Mouse (Mus musculus) heart, embryonic 10.5 days (tissue): ENCODE results near the gene Cacybp. TPM values are rescaled to one million over a fixed set of nuclear protein-coding genes. Genes with fewer than 3 reads are reported as not detected.
A peak's percentile ranks its signal among the peaks of the same experiment; 100 is the strongest.

ENCODE experiments used
- DNase-seq: peaks from one replicate; pipeline ENCODE4 v3.0.0-alpha.2; 2017; ENCODE audit warnings: low spot score
- H3K27ac ChIP-seq: fragments of 300-500 bp; sonication (generic); 2 replicates; pipeline ENCODE4 v1.5.1; 2016; ENCODE audit warnings: mild to moderate bottlenecking
- H3K27me3 ChIP-seq: fragments of 300-500 bp; sonication (generic); 2 replicates; pipeline ENCODE4 v1.6.1; 2016; ENCODE audit warnings: mild to moderate bottlenecking; ENCODE audit not compliant: poor library complexity, insufficient read depth, severe bottlenecking
- H3K36me3 ChIP-seq: fragments of 300-500 bp; sonication (generic); 2 replicates; pipeline ENCODE4 v1.6.1; 2016; ENCODE audit warnings: mild to moderate bottlenecking, moderate library complexity
- H3K4me1 ChIP-seq: fragments of 300-500 bp; sonication (generic); 2 replicates; pipeline ENCODE4 v1.6.1; 2016; ENCODE audit warnings: mild to moderate bottlenecking
- H3K4me3 ChIP-seq: fragments of 300-500 bp; sonication (generic); 2 replicates; pipeline ENCODE4 v1.5.1; 2016; ENCODE audit warnings: mild to moderate bottlenecking, moderate library complexity
- H3K9me3 ChIP-seq: fragments of 300-500 bp; sonication (generic); 2 replicates; pipeline ENCODE4 v1.6.1; 2016; ENCODE audit warnings: mild to moderate bottlenecking, moderate library complexity
- WGBS: fragments of 180-500 bp; shearing (Covaris S2); methylation state at CpG from one replicate; pipeline ENCODE4 v1.1.7; 2016; 5-methylcytosine and 5-hydroxymethylcytosine counted together
- polyA plus RNA-seq: library from polyadenylated mRNA; unstranded; fragments of >200 nt; fragmentation: Nextera tagmentation; extraction: Ambion mirVana; gene quantifications from 2 replicates; pipeline ENCODE4 v1.2.1, GENCODE M21; 2016

Cacybp gene
- polyA plus RNA-seq, 1 experiment from 2014 or later, result 292 TPM

DNA sequence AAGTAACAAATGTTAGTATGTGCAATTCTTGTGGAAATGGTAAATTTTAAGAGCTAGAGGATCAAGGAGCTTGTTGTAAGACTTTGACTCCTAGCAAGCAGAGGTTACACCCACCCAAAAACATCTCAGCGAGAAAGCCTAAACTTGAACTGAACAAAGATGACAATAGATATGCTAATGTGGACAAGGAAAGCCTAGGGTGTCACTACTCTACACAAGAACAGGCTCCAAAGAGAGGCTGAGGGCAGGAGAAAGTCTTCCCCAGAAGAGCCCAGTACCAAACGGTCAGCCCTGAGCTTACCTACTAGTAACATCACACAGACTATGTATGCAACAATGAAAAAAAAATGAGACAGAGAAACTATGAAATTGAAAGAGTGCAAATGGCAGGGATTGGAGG, 2.8 kb downstream of the Cacybp start:
- H3K9me3 ChIP-seq, result no peaks in the 10 kb centered on the region
- H3K27ac ChIP-seq, result no peak overlapping the region
- H3K36me3 ChIP-seq, result peaks cover 32% of the 10 kb centered on the region
- no peak overlapping the region for H3K4me3 ChIP-seq
- H3K4me1 ChIP-seq, result peaks cover 6% of the 10 kb centered on the region
- WGBS, result 82% methylated on average over 2 of the region's 2 CpGs
- no peaks in the 10 kb centered on the region for H3K27me3 ChIP-seq
- DNase-seq, result no peak

DNA sequence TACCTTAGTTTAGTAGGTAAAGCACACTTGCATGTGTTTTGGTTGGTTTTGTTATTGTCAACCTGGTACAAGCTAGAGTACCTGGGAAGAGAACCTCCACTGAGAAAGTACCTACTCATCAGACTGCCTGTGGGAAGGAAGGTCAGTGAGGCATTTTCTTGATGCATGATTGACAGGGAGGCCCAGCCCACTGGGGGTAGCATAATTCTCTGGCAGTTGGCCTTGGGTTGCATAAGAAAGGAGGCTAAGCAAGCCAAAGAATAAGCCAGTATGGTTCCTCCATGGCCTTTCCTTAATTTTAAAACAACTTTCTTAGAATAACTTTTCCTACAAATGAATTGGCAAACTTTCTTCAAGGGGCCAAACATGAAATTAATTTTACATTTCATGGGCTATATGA, 7.2 kb downstream of the Cacybp start:
- H3K27ac ChIP-seq, result no peak overlapping the region
- H3K9me3 ChIP-seq, result no peaks in the 10 kb centered on the region
- H3K36me3 ChIP-seq, result peaks cover 75% of the 10 kb centered on the region
- H3K27me3 ChIP-seq, result no peaks in the 10 kb centered on the region
- no peak for DNase-seq
- H3K4me1 ChIP-seq, result no peaks in the 10 kb centered on the region
- H3K4me3 ChIP-seq, result no peak overlapping the region

DNA sequence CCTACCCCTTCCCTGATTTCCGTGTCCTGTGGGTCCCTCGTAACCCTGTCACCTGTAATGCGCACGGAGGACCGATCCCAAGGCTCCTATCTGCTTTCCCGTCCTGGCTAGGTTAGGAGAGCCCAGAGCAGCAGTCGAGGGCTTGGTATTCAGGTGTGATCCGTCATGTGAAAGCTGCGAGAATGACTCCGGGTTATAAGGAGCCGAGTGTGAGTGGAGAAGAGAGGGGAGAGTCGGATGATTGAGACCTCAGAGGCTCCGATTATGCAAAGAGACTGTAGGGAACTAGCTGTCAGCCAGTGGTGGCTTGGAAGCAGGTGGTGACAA, 17.4 kb downstream of the Cacybp start:
- WGBS, result under 1% methylated on average over 13 of the region's 13 CpGs
- DNase-seq, result no peak
- peak overlapping the region; percentile 97 for H3K4me3 ChIP-seq

DNA sequence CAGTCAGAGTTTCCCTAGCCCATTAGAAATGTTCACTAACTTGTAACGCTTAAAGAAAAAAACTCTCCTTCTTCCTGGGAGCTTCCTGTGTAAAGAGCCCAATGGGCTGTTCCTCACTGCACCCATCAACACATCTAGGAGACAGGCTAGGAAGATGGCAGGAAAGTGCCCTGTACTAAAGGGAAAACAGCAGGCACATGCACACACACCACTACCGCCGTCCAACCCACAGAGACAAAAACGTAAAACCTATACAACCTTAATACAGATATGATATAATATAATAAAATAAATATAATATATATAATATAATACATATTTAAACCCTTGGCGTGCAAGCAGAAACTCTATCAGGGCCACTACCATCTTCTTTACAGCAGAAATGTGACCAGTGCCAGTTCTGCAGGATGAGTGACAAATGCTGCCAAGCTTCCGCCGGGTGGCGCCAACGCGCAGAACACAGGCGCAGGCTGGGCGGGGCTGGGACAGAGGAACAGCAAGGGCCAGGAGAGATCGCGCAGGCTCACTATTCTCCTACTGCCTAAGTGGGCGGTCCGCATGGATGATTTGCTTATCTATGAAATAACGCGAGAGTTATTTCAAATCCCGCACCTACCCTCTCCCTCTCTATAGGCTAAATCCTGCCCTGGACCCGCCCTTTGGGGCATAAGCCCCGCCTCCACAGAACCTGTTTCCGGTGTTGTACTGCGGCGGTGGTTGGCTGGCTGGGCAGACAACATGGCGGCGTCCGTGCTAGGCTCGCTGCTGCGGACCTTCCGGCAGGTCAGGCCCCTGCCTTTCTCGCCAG, 17.9 kb downstream of the Cacybp start, which contains the start of gene Mrps14:
Gene Mrps14 (plus strand): TSS at position 687 of the 808 bp plus-strand sequence.
- WGBS, result 7% methylated on average over 31 of the region's 31 CpGs

More for the DNA sequence above, 17.4 kb downstream of the Cacybp start:
- no peaks in the 10 kb centered on the region for H3K27me3 ChIP-seq
- H3K36me3 ChIP-seq, result peaks cover 23% of the 10 kb centered on the region
- H3K4me1 ChIP-seq, result no peaks in the 10 kb centered on the region
- peak overlapping the region; percentile 95 for H3K27ac ChIP-seq
- H3K9me3 ChIP-seq, result no peaks in the 10 kb centered on the region

DNA sequence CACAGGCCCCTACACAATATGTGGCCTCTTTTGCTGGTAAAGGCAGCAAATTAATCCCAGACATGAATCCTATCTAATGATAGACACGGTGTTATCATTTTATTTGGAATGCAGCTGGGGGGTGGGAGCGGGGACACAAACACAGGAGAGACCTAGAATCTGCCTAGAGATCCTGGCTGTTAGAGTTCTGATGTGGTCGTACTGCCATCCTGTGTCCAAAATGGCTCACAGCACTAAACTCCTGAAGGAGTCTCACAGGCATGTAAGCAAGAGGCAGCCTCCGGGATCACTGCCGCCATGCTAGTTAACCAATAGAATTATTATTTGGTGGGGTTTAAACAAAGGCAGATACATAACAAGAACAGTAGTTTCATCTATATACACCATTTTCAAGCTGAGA, 28.2 kb downstream of the Cacybp start:
- WGBS, result 20% methylated on average over 5 of the region's 5 CpGs
- Histone ChIP-seq H3K4me3 (no peak overlapping the region), H3K9me3 (no peaks in the 10 kb centered on the region), H3K4me1 (no peaks in the 10 kb centered on the region), H3K36me3 (no peaks in the 10 kb centered on the region), H3K27ac (no peak overlapping the region), H3K27me3 (no peaks in the 10 kb centered on the region)
- DNase-seq, result no peak

More for the DNA sequence above, 17.9 kb downstream of the Cacybp start, which contains the start of gene Mrps14:
- Histone ChIP-seq H3K27ac (peak within 1 kb of the TSS; percentile 95), H3K4me3 (peak within 1 kb of the TSS; percentile 97), H3K4me1 (no peaks in the 10 kb centered on the region), H3K36me3 (peaks cover 18% of the 10 kb centered on the region), H3K27me3 (no peaks in the 10 kb centered on the region), H3K9me3 (no peaks in the 10 kb centered on the region)
- peak; percentile 99 for DNase-seq

DNA sequence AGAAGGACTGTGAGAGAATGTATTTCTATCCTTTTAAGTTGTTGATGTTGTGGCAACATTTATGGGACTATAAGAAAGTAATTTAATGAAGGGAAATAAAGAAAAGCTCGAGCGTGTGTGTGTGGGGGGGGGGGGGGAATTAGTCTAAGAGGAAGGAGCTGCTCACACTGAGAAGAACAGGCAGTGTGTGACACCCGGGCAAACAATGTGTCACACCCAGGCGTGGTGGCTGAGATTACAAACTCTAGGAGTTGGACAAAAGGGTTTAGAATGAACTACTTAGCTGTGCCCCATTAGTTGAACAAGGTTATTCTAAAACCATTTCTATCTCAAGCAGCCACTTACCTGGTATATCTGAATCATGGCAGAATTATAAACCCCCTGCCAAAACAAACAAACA, 31.5 kb downstream of the Cacybp start:
- H3K4me1 ChIP-seq, result no peaks in the 10 kb centered on the region

DNA sequence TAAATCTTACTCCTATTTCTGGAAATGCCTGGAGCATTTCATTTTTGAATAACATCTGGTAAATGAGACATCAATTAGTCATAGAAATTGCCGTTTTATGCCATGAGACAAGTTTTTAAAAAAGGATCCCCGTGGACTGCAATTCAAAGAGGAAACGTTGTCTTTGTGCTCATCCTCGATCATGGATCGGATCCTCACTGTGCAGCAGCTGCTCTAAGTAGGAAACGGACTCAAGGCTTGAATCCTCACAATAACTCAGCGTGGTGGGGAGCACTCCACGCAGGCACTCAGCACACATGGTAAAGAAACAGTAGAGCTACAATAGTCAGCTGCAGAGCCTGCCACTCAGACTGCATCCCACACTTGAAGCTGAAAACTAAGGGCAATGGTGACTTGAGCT, 35.8 kb downstream of the Cacybp start:
- Histone ChIP-seq H3K4me3 (no peak overlapping the region), H3K4me1 (no peaks in the 10 kb centered on the region), H3K9me3 (no peaks in the 10 kb centered on the region), H3K27ac (no peak overlapping the region), H3K27me3 (no peaks in the 10 kb centered on the region), H3K36me3 (no peaks in the 10 kb centered on the region)
- WGBS, result 83% methylated on average over 8 of the region's 8 CpGs
- no peak for DNase-seq

More for the DNA sequence above, 31.5 kb downstream of the Cacybp start:
- Histone ChIP-seq H3K27ac (no peak overlapping the region), H3K36me3 (no peaks in the 10 kb centered on the region), H3K9me3 (no peaks in the 10 kb centered on the region), H3K4me3 (no peak overlapping the region), H3K27me3 (no peaks in the 10 kb centered on the region)
- DNase-seq, result no peak
- 82% methylated on average over 4 of the region's 4 CpGs for WGBS

DNA sequence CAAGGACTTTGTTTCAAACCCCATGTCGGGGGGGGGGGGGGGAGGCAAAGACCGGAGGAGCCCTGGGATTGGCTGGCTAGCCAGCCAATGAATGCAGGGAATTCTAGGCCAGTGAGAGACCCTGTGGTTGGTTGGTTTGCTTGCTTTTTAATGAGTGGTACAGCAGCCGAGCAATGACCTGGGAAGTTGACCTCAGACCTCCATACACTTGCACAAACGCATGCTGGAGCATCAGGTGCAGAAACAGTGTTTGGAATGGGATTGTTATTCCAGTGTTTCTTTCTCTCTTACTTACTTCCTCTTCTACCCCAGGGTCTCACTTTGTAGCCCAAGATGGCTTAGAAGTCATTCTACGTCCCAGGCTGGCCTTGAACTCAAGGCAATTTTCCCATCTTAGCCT, 46.1 kb downstream of the Cacybp start:
- H3K4me3 ChIP-seq, result no peak overlapping the region
- H3K4me1 ChIP-seq, result no peaks in the 10 kb centered on the region
- H3K9me3 ChIP-seq, result no peaks in the 10 kb centered on the region
- H3K27me3 ChIP-seq, result no peaks in the 10 kb centered on the region
- H3K27ac ChIP-seq, result no peak overlapping the region
- no peaks in the 10 kb centered on the region for H3K36me3 ChIP-seq
- no peak for DNase-seq
- WGBS, result 78% methylated on average over 4 of the region's 5 CpGs

DNA sequence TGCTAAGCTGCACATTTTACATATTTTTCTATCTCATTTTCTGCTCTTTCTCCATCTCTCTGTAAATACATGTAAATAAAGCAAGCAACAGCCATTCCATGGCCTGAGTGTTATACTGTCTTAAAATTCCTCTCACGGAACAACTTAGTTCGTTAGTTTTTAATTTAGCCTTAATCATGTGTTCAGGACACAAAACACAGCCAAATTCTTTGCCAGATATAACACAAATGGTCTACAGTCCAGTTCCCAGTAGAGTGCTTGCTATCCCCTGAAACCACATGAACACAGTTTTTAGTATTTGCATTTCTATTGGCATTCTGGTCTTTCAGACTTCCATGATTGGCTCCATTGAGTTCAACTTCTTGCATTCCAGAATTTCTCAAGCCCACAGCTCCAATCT, 54.5 kb downstream of the Cacybp start:
- Histone ChIP-seq H3K4me3 (no peak overlapping the region), H3K27ac (no peak overlapping the region), H3K36me3 (no peaks in the 10 kb centered on the region), H3K4me1 (no peaks in the 10 kb centered on the region), H3K27me3 (no peaks in the 10 kb centered on the region), H3K9me3 (no peaks in the 10 kb centered on the region)
- no peak for DNase-seq
- 91% methylated on average over 2 of the region's 2 CpGs for WGBS

DNA sequence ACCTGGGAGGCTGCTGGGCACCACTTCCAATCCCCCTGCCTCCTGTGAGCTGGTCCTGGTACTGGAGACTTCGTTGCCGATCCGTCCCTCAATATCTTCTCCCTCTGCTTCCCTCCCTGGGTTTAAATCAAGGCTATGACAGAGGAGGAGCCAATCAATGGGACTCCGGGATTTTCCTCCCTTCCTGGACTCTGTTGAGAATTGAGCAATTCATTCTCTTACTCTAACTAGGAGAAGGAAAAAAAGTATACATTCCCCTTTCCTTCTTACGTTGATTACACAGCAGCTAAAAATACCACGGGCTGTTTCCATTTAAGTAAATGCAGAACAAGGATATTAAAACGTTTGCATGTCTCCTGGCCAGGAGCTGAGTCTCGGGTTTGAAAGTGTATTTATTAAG, 59.2 kb downstream of the Cacybp start, which contains the start of gene Tnn:
Gene Tnn (minus strand): TSS at position 101 of the 400 bp plus-strand sequence.
- no peak for DNase-seq
- no peaks in the 10 kb centered on the region for H3K4me1 ChIP-seq
- 68% methylated on average over 8 of the region's 8 CpGs for WGBS
- no peak within 1 kb of the TSS for H3K4me3 ChIP-seq
- no peak within 1 kb of the TSS for H3K27ac ChIP-seq
- no peaks in the 10 kb centered on the region for H3K9me3 ChIP-seq
- H3K36me3 ChIP-seq, result no peaks in the 10 kb centered on the region
- no peaks in the 10 kb centered on the region for H3K27me3 ChIP-seq

Other genes with a start within 250 kb of the Cacybp start
- 10.2 and 15.4 TPM in 2 replicates for gene 4930523C07Rik, start 168.5 kb downstream of the Cacybp start, polyA plus RNA-seq
- not detected in 2 replicates for gene Tnn, start 59.3 kb downstream of the Cacybp start, polyA plus RNA-seq
- 195 and 204 TPM in 2 replicates for gene Mrps14, start 17.7 kb downstream of the Cacybp start, polyA plus RNA-seq